8 mouse cellular contexts compared by ENCODE assay signal in genomic region chr3:95993881-95994280, GRCm38 (mm10). TPM values are rescaled to one million over a fixed set of nuclear protein-coding genes. Genes with fewer than 3 reads are reported as not detected.
A peak's percentile ranks its signal among the peaks of the same experiment; 100 is the strongest.
DNase-seq lines count a peak whose midpoint lies in the region; ATAC-seq and TF ChIP-seq lines count a peak whose summit lies in the region.

No protein-coding gene starts in this region.

- WGBS in heart, postnatal 0 days, result 6% methylated on average over 4 of the region's 4 CpGs
- 19% methylated on average over 4 of the region's 4 CpGs for WGBS in midbrain, embryonic 16.5 days

- intact Hi-C loops in gastrocnemius, adult 2 months (cut with DNase I), result no loop called here

- H3K4me2 ChIP-seq in heart, postnatal 0 days (ENCODE audit: low read depth, low read length), result peak overlapping the region; percentile 74
- peak overlapping the region; percentile 84 for H3K4me2 ChIP-seq in midbrain, embryonic 16.5 days (ENCODE audit: low read length)

- H3K9me3 ChIP-seq in heart, postnatal 0 days (replicated peaks; ENCODE audit: control insufficient read depth, low read length), result no peaks in the 10 kb centered on the region
- H3K9me3 ChIP-seq in midbrain, embryonic 16.5 days (replicated peaks; ENCODE audit: control insufficient read depth, low read length, poor library complexity, severe bottlenecking), result no peaks in the 10 kb centered on the region

- peak; percentile 38 for DNase-seq in gastrocnemius, adult 2 months
- DNase-seq in gastrocnemius, adult 18-20 months (ENCODE audit: low spot score), result no peak
- no peak for DNase-seq in heart, postnatal 0 days (ENCODE audit: low spot score)
- DNase-seq in kidney, postnatal 4 days, result peak; percentile 47 to 59
- DNase-seq in urinary bladder, postnatal 36 days (ENCODE audit: low spot score in 2 of 2), result no peak
- DNase-seq in frontal cortex, postnatal 10 days (ENCODE audit: low spot score in 2 of 2), result no peak

- peak overlapping the region; percentile 89 for H3K27ac ChIP-seq in gastrocnemius, adult 2 months
- H3K27ac ChIP-seq in cortical plate, adult 2 months (ENCODE audit: insufficient read depth, low read length), result peak overlapping the region; percentile 82
- H3K27ac ChIP-seq in heart, postnatal 0 days (ENCODE audit: low read depth), result peak overlapping the region; percentile 97
- H3K27ac ChIP-seq in midbrain, embryonic 16.5 days (ENCODE audit: low read length), result peak overlapping the region; percentile 98

- peak overlapping the region; percentile 93 for H3K9ac ChIP-seq in heart, postnatal 0 days (replicated peaks; ENCODE audit: low read depth, low read length)
- peak overlapping the region; percentile 96 for H3K9ac ChIP-seq in midbrain, embryonic 16.5 days (ENCODE audit: low read depth, low read length)

- peak; percentile 20; the same call in 1 of the 2 replicates for TF ChIP-seq CTCF in gastrocnemius, adult 2 months (IDR thresholded peaks at IDR 0.05)
- TF ChIP-seq CTCF in cortical plate, adult 2 months (IDR thresholded peaks at IDR 0.05; ENCODE audit: extremely low read depth, insufficient read depth, low read length), result no peak
- TF ChIP-seq CTCF in heart, postnatal 0 days (IDR thresholded peaks at IDR 0.05; ENCODE audit: low read depth), result peak; percentile 54

- TF ChIP-seq POLR2A in cortical plate, adult 2 months (IDR thresholded peaks at IDR 0.05; ENCODE audit: extremely low read depth, insufficient read depth, low read length), result no peak

- TF ChIP-seq EP300 in heart, postnatal 0 days (IDR thresholded peaks at IDR 0.05; ENCODE audit: low read depth), result peak; percentile 7; the same call in 1 of the 2 replicates

- H3K36me3 ChIP-seq in heart, postnatal 0 days (replicated peaks; ENCODE audit: control insufficient read depth, insufficient read depth, low read length), result peaks cover 34% of the 10 kb centered on the region
- H3K36me3 ChIP-seq in midbrain, embryonic 16.5 days (ENCODE audit: control insufficient read depth, insufficient read depth, low read length), result peaks cover 15% of the 10 kb centered on the region

- no peaks in the 10 kb centered on the region for H3K27me3 ChIP-seq in heart, postnatal 0 days (ENCODE audit: control insufficient read depth, insufficient read depth, low read length)
- H3K27me3 ChIP-seq in midbrain, embryonic 16.5 days (ENCODE audit: control insufficient read depth, insufficient read depth, low read depth, low read length), result no peaks in the 10 kb centered on the region

- peaks cover 8% of the 10 kb centered on the region; the same call in 1 of the 2 replicates for H3K4me1 ChIP-seq in cortical plate, adult 2 months (ENCODE audit: control insufficient read depth, insufficient read depth, low read length)
- H3K4me1 ChIP-seq in heart, postnatal 0 days (ENCODE audit: control insufficient read depth, insufficient read depth), result peaks cover 50% of the 10 kb centered on the region
- peaks cover 40% of the 10 kb centered on the region for H3K4me1 ChIP-seq in midbrain, embryonic 16.5 days (ENCODE audit: control insufficient read depth, insufficient read depth, low read length)

- ATAC-seq in heart, postnatal 0 days (ENCODE audit: insufficient read depth, low read depth), result peak; percentile 35; the same call in 1 of the 2 replicates
- no peak for ATAC-seq in midbrain, embryonic 16.5 days

- peak overlapping the region; percentile 92 for H3K4me3 ChIP-seq in gastrocnemius, adult 2 months
- H3K4me3 ChIP-seq in cortical plate, adult 2 months (ENCODE audit: insufficient read depth, low read length), result peak overlapping the region; percentile 77
- H3K4me3 ChIP-seq in heart, postnatal 0 days (ENCODE audit: low read depth, low read length), result peak overlapping the region; percentile 77
- peak overlapping the region; percentile 80 for H3K4me3 ChIP-seq in midbrain, embryonic 16.5 days (ENCODE audit: low read depth, low read length)

RNA-seq across cellular contexts. Expression of gene Plekho1, which starts 1.9 kb away (rescaled TPM):
- total RNA-seq in gastrocnemius, adult 2 months (2021), result 10 to 100 TPM; 14.2 to 19.3 TPM
- total RNA-seq in gastrocnemius, adult 18-20 months (2021), result 10 to 100 TPM; 13.9 to 22.0 TPM
- 133 and 134 TPM in 2 replicates for polyA plus RNA-seq in cortical plate, adult 2 months (2012; rRNA removed)
- 116 and 138 TPM in 2 replicates for total RNA-seq in heart, postnatal 0 days (2014; rRNA removed; ENCODE audit: low replicate concordance)
- polyA plus RNA-seq in heart, postnatal 0 days (2015; fragmentation: Nextera tagmentation; extraction: Ambion mirVana), result 74.9 and 94.8 TPM in 2 replicates
- 46.1 and 54.6 TPM in 2 replicates for polyA plus RNA-seq in midbrain, embryonic 16.5 days (2015; fragmentation: Nextera tagmentation; extraction: Ambion mirVana)

Comparison
In these comparisons a context has a peak if more than half of its experiments do, and no peak if none do; other contexts are left out.
1. DNase-seq: peak in gastrocnemius, adult 2 months (single experiment) and kidney, postnatal 4 days (2 of 2); none in gastrocnemius, adult 18-20 months (single experiment), heart, postnatal 0 days (single experiment), urinary bladder, postnatal 36 days (0 of 2) and frontal cortex, postnatal 10 days (0 of 2).
2. Peak in every context shown above with its lines, with median percentiles within 50 percentile points of each other: H3K27ac ChIP-seq and H3K4me3 ChIP-seq.